Mouse (Mus musculus) c-Kit-positive CD71-positive TER-119-positive erythroid progenitor cells, embryonic 14.5 days (primary cell): ENCODE measurements around the gene Gtf3c4.

Experiments
- DNase-seq: peaks from one replicate; pipeline ENCODE4 v3.0.0-alpha.2; 2013; ENCODE audit warnings: low spot score

The Gtf3c4 gene

DNA sequence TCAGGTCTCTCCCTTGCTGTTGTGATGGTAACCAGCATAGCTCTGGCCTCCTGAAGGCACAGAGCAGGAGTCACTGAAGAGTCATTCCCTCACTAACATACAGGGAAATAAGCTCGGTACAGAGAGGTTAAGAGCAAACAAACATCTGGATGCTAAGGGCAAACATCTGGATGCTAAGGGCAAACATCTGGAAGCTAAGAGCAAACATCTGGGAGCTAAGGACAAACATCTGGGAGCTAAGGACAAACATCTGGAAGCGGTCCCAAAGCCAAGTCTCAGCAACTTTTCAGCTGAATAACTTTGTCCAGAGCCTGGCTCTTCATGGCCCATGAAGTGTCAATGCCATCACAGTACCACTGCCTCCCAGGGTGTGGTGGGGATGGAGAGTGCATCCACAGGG is 40.6 kb downstream of the Gtf3c4 start:
- DNase-seq = no peak

GRCm38 (mm10) chr2:28798390-28798789 is 41.8 kb downstream of the Gtf3c4 start:
- DNase-seq = no peak

DNA sequence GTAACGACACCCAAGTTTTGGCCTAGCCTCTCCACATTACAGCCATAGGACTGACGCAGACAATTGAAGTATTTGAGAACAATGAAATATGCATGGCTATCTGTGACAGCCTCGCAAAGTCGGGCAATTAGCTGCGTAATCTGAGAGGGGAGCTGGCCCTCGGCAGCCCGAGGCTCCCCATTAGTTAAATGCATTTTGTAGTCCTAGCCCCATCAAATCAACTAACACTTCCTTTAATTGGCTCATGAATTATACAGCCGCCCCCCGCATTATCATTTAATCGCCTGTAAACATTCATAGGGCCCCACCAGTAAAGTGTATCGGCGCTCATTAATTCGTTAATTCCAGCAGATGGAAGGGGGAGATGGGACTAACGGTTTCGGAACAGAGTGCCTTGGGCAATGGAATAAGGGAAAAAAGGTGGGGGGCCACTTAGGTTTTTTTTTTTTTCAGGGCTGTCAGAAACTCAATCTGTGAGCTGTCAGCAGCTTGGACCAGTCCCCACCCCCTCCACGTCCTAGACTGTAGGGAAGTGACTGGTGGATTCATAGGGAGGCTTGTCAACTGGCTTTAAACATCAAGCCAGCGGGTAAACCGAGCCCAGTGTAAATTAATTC is 42.6 kb downstream of the Gtf3c4 start:
- no peak for DNase-seq

DNA sequence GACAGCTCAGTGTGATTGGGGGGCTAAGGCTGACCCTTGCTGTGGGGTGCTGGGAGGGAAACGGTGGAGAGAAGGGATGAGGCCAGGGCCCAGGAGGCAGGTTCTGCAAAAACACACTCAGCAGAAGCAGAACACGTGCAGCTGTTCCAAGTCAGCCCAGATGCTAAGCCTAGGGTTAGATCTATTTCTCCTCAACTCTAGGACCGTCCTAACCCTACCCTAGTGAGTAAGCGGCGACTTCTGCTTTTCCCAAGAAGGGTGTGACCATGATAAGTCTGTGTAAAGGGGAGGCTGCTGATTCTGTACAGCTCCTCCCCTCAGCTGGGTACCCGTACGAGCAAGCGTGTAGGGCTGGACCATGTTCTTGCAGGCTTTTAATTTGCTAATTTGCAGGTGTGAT is 43.9 kb downstream of the Gtf3c4 start:
- DNase-seq = peak; percentile 4

DNA sequence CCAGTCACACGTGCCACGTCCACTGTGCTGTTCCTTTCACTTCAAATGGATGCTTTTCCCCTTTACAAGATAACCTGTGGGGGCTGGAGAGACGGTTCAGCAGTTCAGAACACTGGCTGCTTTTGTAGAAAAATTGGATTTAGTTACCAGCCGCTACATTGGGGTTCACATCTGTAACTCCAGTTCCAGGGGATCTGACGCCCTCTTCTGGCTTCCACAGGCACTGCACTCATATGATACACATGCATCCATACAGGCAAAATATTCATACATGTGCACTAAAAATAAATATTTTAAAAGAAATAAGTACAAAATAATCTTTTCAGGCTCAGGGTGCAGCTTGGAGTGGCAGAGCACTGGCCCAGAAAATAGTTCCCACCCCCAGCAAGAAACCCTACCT is 45.5 kb downstream of the Gtf3c4 start:
- no peak for DNase-seq

DNA sequence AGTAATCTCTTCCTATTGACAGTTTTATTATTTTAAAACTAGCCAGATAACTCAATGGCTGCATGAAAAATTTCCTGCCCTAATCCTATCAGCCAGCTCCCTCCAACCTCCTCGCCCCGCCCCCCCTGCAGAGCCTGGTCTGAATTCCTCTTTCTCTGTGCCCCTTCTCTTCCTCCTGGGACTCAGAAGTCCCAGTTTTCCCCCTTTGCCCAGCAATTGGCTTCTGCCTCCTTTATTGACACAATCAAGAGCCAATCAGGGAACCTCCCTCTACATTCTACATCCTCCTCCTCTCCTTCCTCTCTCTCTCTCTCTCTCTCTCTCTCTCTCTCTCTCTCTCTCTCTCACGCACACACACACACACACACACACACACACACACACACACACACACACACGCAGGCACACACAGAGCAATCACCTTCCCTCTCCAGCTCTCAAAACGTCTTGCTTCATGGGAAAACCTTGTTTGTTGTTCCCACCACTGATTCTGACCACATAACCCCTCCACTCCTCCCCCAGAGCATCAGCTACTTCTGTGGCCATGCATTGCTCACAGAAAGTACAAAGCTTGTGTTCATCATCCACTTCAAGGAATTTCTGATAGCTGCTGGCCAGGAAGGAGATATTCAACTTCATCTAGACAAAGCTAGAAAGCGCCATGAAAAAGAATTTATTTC is 47.1 kb downstream of the Gtf3c4 start:
- DNase-seq = no peak

- no peak for DNase-seq
These were observed 53.0 kb downstream of the Gtf3c4 start for GRCm38 (mm10) chr2:28787067-28787619.

- DNase-seq = no peak
These were observed 53.6 kb downstream of the Gtf3c4 start for GRCm38 (mm10) chr2:28786355-28787066.

- no peak for DNase-seq
These were observed 58.9 kb downstream of the Gtf3c4 start for GRCm38 (mm10) chr2:28781310-28781709.

DNA sequence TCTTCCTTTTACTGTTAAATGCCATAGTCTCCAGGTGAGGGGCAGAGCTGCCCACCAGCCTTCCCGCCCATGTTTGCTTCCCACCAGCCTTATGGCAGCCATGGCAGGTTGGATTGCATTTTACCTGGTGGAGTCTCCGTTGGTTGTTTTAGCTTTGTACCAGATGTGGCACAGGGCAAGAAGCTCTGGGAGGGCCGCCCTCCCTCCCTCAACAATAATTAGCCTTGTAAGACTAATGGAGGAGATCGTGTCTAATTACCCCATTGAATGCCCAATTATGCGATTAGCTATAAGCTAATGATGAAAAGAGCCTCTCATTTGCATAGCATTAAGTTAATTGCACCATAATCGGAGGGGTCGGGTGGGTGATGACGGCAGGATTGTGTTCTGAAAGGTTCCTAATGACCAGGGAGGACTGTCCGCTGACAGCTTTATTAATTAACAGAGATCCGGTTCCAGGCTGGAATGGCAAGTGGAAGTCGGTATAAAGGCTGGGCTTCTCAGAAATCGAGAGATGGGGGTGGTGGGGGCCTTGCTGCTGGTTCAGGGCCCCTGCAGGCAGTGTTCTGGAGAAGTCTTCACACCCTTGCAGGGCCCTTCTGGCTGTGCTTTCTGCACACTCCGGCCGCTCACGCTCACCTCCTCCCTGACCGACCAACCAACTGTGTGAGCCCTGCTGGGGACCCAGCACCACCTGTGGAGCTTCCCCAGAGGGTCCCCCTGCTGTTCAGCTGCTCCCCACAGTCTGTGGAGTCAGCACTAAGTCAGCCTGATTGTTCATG is 60.0 kb downstream of the Gtf3c4 start:
- no peak for DNase-seq

DNA sequence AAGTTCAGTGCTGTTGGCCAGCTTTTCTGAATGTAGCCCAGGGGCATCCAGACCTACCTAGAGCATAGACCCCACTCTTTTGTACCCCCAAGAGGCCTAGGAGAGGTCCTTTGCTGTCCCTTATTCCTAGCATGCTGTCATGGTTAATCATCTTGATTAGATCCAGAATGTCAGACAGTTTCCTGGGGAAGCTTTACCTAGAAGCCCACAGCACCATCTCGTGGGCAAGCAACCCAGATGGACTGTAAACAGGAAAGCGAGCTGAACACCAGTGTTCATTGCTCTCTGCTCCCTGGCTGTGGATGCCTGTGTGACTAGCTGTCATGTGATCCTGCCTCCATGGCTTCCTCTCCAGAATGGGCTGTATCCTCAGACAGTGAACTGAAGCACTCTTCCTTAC is 63.4 kb downstream of the Gtf3c4 start:
- no peak for DNase-seq

GRCm38 (mm10) chr2:28774073-28774472 is 66.1 kb downstream of the Gtf3c4 start:
- no peak for DNase-seq
